Mouse (Mus musculus) kidney, adult 8-10 months (tissue): ENCODE results near the gene Sycp3.
"Not testable (repeated sequence)": the region's sequence is repeated elsewhere in the genome, so short reads cannot be mapped to it uniquely, and the experiment has no call there.

Source experiments
- DNase-seq, 2 experiments: peaks; one replicate each; pipeline ENCODE4 v3.0.0; 2022

Sycp3 gene

GRCm38 (mm10) chr10:88459502-88459992 is at the start of gene Sycp3:
Gene Sycp3 (plus strand): TSS chr10:88459569.
- DNase-seq, result peak; percentile 28 to 54

GRCm38 (mm10) chr10:88409751-88410150 is 49.6 kb upstream of the Sycp3 start:
- no peak for DNase-seq

DNA sequence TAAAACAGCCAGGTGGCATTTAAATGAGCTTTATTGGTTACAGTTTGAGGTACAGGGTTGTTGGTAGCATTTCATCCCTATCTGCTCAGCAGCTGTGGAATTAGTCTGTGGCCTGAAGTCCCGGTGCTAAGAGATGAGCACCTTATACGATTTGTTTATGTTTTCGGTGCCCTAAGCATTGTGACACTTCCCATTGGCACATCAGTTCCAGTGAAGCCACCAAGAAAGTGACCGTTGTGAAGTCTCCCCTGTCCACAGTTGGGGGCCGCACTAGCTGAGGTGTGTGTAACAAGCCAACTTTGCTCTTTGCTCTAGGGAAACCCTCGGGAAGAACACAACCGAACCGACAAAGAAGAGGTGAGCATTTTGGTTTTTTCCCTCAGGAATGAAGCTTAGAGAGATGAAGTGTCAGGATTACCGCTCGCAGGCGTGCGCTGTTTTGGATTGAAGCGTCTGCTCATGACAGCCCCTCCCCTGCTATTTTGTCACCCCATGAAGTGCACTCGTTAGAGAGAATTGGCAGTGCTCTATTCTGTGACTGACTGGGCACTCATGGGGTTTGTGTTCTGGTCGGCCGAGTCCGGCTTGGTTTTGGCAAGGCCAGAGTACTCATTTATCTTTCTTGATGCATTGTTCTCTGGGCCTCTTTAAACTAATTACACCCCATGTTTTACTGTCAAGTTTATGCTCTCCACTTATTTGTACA is 46.9 kb upstream of the Sycp3 start:
- no peak for DNase-seq

- no peak for DNase-seq
These were observed 41.7 kb upstream of the Sycp3 start for GRCm38 (mm10) chr10:88417686-88418085.

- DNase-seq, result no peak
These were observed 39.2 kb upstream of the Sycp3 start for GRCm38 (mm10) chr10:88420141-88420541.

DNA sequence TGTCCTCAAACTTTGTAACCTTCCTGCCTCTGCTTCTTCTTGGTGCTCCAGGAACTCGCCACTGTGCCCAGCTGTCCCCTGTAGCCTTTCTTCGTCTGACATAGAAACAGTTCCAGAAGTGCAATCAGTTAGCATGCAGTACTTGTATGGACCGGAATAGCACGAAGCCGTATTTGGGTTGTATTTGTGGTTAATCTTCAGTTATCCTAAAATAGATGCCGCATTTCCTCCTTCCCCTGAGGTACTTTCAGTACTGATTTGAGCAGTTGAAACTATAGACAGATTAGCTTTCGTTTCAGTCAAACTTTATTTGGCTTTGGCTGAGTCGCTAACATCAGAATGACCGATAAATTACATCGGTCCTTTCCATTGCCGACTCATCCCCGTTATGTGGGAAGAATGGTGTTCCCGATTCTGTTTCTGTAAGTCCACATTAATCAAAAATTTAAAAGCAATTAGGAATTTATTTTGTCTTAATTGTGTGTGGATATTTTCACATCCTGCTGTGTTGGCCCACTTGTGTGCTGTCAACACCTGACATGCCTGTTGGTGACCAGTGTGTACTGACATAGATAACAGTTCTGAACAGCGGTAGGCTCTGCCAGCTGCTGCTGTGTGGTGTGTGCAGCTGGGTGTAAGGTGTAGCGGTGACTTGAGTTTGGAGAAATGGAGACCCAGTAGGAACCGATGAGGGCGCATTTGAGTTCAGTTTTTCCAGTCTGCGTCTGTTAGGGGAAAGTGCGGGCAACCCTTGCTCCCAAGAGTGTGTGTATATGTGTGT is 38.5 kb upstream of the Sycp3 start:
- no peak for DNase-seq

DNA sequence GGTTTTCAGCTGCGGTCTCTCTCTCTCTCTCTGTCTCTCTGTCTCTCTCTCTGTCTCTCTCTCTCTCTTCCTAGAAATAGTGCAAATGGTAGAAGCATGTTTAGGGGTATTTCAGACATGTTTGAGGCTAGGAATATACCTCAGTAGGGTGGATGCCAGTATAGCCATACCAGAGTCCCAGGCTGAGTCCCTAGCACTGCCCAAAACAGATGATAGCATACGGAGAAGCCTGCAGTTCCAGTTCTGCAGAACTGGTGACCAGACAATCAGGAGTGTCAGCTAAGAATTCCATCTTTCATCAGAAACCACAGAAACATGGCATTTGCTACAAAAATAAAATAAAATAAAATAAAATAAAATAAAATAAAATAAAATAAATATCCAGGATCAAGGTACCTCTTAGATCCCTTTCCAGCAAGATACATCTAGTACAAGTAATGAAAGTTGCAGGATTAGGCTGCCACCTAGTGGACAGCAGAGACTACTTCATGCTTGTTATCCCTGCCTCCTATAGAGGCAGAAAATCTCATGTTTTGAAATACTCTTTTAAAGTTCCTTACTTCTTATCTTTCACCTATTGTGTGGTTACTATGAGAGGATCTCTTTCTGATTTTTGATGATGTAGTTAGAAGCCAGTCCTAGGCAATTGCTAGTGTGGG is 33.1 kb upstream of the Sycp3 start:
- peak; percentile 45 to 57 for DNase-seq

GRCm38 (mm10) chr10:88426896-88427295 is 32.5 kb upstream of the Sycp3 start:
- DNase-seq, result no peak

DNA sequence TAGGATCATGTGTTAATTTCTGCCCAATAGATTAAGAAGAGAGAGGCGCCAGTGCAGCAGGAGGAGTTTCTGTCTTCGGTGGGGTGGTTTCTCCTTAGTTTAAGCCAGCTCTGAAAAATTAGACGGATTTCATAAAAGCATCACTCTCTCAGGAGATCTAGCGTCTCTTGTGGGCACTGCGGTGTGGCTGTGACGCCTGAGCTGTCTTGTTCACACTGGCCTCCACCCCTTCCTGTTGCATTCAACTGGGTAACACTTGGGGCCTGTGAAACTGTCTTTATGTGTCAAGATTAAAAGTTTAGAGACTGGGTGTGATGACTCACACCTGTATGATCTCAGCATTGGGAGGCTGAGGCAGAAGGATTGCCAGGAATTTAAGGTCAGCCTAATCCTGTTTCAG is 31.4 kb upstream of the Sycp3 start:
- DNase-seq, result no peak

DNA sequence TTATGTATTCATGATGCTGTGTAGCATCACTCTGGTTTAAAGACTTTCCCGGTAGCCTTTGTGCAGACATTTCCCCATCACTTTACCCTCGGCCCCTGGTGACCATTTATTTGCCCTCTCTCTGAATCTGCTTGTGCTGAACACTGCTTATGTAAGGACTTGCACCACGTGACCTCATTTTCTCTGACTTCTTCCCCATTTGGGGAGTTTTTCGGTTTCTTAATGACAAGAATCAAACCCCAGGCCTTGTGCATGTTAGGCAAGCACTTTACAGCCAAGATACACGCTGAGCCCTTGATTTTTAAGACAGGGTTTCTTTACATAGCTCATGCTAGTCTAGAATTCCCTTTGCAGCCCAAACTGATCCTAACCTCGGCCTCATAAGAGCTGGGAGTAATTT is 18.1 kb upstream of the Sycp3 start:
- DNase-seq, result no peak

DNA sequence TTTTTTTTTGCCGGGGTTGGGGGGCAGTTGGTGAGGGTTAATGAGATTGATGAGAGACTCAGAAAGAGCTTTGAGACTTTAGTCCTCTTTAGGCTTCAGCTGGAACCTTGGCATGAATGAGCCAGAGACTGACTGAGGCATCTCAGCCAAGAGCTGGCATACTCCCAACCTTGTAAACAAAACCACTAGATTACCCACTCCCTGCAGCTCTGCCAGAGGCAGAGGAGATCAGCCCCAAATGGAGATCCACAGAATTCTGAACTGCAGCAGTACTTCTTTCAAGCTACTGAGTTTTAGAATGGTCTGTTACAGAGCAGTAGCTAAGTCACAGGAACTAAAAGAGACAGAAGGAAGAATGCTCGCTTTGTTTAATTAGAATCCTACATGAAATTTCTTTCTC is 8.1 kb upstream of the Sycp3 start:
- DNase-seq, result no peak

DNA sequence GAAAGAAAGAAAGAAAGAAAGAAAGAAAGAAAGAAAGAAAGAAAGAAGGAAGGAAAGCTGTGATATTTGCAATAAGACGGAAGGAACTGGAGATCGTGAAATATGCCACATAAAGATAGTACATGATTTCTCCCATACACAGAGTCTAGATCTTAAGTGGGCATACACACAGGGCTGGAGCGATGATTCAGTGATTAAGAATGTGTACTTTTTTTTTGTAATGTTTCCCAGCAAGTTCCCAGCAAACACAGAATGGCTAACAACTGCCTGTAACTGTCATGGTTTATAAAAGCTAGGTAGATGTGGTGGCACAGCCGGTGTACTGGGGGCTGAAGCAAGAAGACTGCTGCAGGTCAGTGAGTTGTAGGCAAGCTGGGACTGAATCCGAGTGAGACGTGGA is 7.4 kb upstream of the Sycp3 start:
- DNase-seq, result no peak

- no peak for DNase-seq
These were observed 1.6 kb upstream of the Sycp3 start for GRCm38 (mm10) chr10:88457816-88458215.

GRCm38 (mm10) chr10:88460122-88460820 is 902 bp downstream of the Sycp3 start:
- DNase-seq, result peak in 1 of 2 experiments; percentile 28

DNA sequence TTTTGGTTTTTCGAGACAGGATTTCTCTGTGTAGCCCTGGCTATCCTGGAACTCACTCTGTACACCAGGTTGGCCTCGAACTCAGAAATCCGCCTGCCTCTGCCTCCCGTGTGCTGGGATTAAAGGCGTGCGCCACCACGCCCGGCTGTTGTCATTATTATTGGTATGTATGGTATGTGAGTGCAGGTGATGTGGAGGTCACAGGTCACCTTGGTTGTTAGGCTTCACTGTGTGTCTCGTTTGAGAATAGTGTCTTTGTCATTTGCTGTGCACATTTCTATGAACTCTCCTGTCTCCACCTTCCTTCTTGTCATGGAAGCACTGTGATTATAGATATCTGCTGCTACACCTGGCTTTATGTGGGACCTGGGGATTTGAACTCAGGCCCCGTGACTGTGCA is 23.5 kb downstream of the Sycp3 start:
- not testable (repeated sequence) for DNase-seq

DNA sequence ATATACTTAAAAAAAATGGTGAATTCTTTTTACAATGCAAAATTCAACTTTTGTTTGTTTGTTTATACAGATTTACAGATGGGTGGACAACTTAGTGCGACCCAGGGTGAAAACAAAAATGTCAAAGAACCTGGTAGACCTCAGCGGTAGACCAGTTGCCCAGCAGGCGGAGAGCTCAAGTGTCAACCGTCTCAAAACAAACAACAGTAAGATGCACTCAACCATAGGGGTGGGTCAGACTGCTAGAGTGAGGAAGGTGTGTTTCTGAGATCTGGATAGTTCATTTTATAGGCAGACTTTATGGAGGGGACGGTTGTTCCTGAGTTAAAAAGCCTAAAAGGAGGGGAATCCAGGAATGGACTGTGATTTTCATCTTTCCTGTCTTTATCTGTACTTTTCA is 29.3 kb downstream of the Sycp3 start:
- no peak for DNase-seq

- DNase-seq, result peak in 1 of 2 experiments; percentile 44
These were observed 32.3 kb downstream of the Sycp3 start for GRCm38 (mm10) chr10:88491632-88492031.

GRCm38 (mm10) chr10:88492658-88493057 is 33.3 kb downstream of the Sycp3 start:
- DNase-seq, result no peak

- DNase-seq, result peak in 1 of 2 experiments; percentile 40
These were observed 35.7 kb downstream of the Sycp3 start for GRCm38 (mm10) chr10:88494959-88495587.

DNA sequence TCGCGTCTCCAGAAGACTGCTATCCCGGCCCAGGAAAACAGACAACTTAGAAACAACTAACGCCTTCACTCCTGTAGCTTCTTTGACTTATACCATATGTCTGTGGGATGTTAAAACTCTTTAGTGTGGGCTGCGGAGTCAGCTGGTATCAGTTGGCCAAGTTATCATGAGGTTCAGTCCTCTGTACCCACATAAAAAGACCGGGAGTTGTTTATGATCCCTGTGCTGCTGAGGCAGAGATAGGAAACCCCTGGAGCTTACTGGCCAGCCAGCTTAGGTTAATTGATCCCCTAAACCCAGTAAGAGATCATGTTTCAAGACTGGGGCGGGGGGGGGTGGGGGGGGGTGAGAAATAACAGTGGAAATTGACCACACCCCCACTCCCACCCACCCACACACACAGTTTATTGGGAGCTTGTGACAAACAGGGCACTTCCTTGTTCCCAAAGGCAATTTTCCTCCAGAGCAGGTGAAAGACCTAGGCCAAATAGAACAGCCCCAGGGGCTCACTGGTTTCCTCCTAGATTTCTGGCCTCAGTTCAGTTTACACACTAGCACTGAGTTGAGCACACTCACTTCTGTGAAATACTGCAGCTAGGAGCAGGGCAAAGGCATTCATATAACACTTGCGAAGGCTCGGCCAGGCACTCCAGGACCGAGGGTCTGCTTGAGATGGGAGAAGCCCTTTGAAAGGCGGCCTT is 37.6 kb downstream of the Sycp3 start:
- no peak for DNase-seq

- no peak for DNase-seq
These were observed 40.6 kb downstream of the Sycp3 start for GRCm38 (mm10) chr10:88499993-88500392.

DNA sequence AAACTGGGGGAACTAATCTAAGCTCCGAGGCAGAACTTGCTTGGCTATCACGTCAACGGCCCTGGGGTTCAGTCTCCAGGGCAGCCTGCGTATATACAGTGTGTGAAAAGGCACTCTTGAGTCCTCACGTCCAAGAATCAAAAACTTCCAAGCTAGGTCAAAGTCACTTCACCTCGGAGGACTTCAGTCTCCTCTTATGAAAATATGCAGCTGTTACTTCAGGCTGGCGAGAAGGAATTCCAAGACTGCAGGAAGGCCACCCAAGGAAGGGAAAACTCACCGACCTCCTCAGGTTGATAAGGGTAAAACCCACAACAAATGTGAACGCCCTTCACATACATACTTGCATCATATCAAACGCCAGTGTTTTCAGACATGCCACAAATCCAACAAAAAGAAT is 42.0 kb downstream of the Sycp3 start:
- DNase-seq, result peak; percentile 54 to 74
